Mouse (Mus musculus) liver, embryonic 12.5 days (tissue): ENCODE measurements around the gene Chsy1. TPM values are rescaled to one million over a fixed set of nuclear protein-coding genes. Genes with fewer than 3 reads are reported as not detected.
"Not testable (repeated sequence)": the region's sequence is repeated elsewhere in the genome, so short reads cannot be mapped to it uniquely, and the experiment has no call there.

Experiments used
- ATAC-seq: fragments of 200-750 bp; cut with Nextera tagmentation; 2 replicates; pipeline ENCODE4 v1.8.0; 2017; ENCODE audit warnings: moderate number of reproducible peaks, mild to moderate bottlenecking, moderate library complexity
- H3K27ac ChIP-seq: fragments of 300-500 bp; sonication (generic); 2 replicates; pipeline ENCODE4 v1.5.1; 2016; ENCODE audit warnings: mild to moderate bottlenecking
- H3K27me3 ChIP-seq: fragments of 300-500 bp; sonication (generic); replicated peaks from 2 replicates; pipeline ENCODE4 v1.6.1; 2016; ENCODE audit warnings: mild to moderate bottlenecking, moderate library complexity
- H3K36me3 ChIP-seq: fragments of 300-500 bp; sonication (generic); 2 replicates; pipeline ENCODE4 v1.6.1; 2016; ENCODE audit warnings: mild to moderate bottlenecking, moderate library complexity
- H3K4me1 ChIP-seq: fragments of 300-500 bp; sonication (generic); 2 replicates; pipeline ENCODE4 v1.6.1; 2016
- H3K4me2 ChIP-seq: fragments of 300-500 bp; sonication (generic); 2 replicates; pipeline ENCODE4 v1.6.1; 2016; ENCODE audit warnings: mild to moderate bottlenecking, moderate library complexity
- H3K4me3 ChIP-seq: fragments of 300-500 bp; sonication (generic); 2 replicates; pipeline ENCODE4 v1.5.1; 2016; ENCODE audit warnings: mild to moderate bottlenecking, moderate library complexity
- H3K9ac ChIP-seq: fragments of 300-500 bp; sonication (generic); 2 replicates; pipeline ENCODE4 v1.6.1; 2016; ENCODE audit warnings: mild to moderate bottlenecking, moderate library complexity
- H3K9me3 ChIP-seq: fragments of 300-500 bp; sonication (generic); replicated peaks from 2 replicates; pipeline ENCODE4 v1.6.1; 2016; ENCODE audit warnings: mild to moderate bottlenecking, moderate library complexity
- WGBS: fragments of 180-500 bp; shearing (Covaris S2); methylation state at CpG from one replicate; pipeline ENCODE4 v1.1.7; 2016; ENCODE audit not compliant: insufficient replicate concordance; 5-methylcytosine and 5-hydroxymethylcytosine counted together
- polyA plus RNA-seq: library from polyadenylated mRNA; unstranded; fragments of >200 nt; fragmentation: Nextera tagmentation; extraction: Ambion mirVana; gene quantifications from 2 replicates; pipeline ENCODE4 v1.2.1, GENCODE M21; 2016

Chsy1 gene
- polyA plus RNA-seq, 1 experiment from 2014 or later, result 12.0 TPM

DNA sequence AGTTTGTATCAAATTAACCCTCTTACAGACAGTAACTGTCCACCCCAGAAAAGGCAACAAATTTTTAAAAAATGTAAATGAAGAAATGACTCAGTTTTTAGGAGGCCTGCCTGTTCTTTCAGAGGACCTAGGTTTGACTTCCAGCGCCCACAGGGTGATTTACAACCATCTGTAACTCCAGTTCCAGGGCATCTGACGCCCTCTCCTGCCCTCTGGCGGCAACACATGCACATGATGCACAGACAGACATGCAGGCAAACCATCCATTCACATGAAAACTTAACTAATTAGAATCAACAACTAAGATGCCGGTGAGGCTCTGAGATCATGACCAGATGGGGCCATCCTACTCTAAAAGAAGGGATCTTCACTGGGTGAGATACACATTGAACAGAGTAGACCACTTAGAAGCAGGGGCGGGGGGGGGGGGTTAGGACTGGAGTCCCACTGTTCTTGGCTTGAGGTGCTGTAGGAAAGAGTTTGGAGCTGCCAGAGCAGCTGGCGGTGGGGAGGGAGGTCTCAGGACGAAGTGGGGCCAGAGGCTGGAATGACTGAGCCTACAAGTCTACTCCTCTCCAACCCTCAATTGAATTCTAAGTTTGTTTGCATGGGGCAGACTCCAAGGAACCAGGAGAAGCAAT lies 72.9 kb downstream of the Chsy1 start:
- Histone ChIP-seq H3K27ac (no peak overlapping the region), H3K4me1 (peaks cover 60% of the 10 kb centered on the region), H3K4me3 (no peak overlapping the region), H3K9ac (no peak overlapping the region), H3K9me3 (no peaks in the 10 kb centered on the region; the same call in 1 of the 2 replicates), H3K27me3 (no peaks in the 10 kb centered on the region), H3K36me3 (no peaks in the 10 kb centered on the region), H3K4me2 (no peak overlapping the region)
- ATAC-seq, result no peak
- 79% methylated on average over 7 of the region's 7 CpGs for WGBS

DNA sequence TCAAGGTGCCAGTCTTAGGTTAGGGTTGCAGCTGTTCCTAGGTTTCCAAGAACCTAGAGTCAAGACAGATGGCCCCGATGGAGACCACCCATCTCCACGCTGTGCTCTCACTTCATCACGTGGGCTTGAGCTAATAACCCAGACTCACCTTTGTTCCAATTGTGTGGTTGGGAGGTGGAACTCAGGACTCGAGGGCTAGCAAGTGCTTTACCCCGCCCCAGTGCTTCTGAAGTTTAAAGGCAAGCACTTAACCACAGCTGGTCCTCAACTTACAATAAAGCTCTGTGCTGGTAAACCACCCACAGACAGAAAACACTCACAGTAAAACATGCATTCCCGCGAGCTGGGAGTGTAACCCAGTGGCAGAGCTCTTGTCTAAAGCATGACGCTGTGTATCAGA lies 74.1 kb downstream of the Chsy1 start:
- Histone ChIP-seq H3K36me3 (no peaks in the 10 kb centered on the region), H3K27ac (no peak overlapping the region), H3K4me3 (no peak overlapping the region), H3K4me2 (no peak overlapping the region), H3K4me1 (peaks cover 61% of the 10 kb centered on the region), H3K9me3 (no peaks in the 10 kb centered on the region; the same call in 1 of the 2 replicates), H3K9ac (no peak overlapping the region), H3K27me3 (no peaks in the 10 kb centered on the region)
- no peak for ATAC-seq
- WGBS, result 75% methylated on average over 8 of the region's 8 CpGs

DNA sequence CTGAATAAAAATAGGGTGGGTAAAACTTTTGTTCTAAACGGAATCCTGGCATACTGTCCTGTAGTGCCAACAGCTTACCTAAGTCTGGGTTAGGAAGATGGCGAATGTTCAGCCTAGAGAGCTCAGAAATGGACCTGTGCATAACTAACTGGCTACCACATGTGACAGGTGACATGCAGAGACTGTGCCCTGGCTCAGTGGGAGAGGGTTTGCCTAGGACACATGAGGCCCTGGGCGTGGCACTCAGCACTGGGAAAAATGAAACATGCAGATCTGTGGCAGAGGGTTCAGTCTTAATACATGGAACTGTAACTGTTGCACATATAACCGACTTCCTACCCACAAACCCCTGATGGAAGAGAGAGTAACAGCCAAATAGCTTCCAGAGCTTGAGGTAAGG lies 74.7 kb downstream of the Chsy1 start:
- no peaks in the 10 kb centered on the region for H3K36me3 ChIP-seq
- H3K4me3 ChIP-seq, result no peak overlapping the region
- no peak overlapping the region for H3K27ac ChIP-seq
- peaks cover 61% of the 10 kb centered on the region for H3K4me1 ChIP-seq
- no peaks in the 10 kb centered on the region for H3K27me3 ChIP-seq
- no peak overlapping the region for H3K4me2 ChIP-seq
- WGBS, result 72% methylated on average over 4 of the region's 4 CpGs
- ATAC-seq, result no peak
- no peak overlapping the region for H3K9ac ChIP-seq
- no peaks in the 10 kb centered on the region; the same call in 1 of the 2 replicates for H3K9me3 ChIP-seq

GRCm38 (mm10) chr7:66185370-66185769 lies 76.1 kb downstream of the Chsy1 start:
- Histone ChIP-seq H3K9ac (no peak overlapping the region), H3K27me3 (no peaks in the 10 kb centered on the region), H3K4me3 (no peak overlapping the region), H3K27ac (no peak overlapping the region), H3K4me1 (peaks cover 61% of the 10 kb centered on the region), H3K4me2 (no peak overlapping the region), H3K36me3 (no peaks in the 10 kb centered on the region), H3K9me3 (no peaks in the 10 kb centered on the region; the same call in 1 of the 2 replicates)
- ATAC-seq, result no peak
- 82% methylated on average over 5 of the region's 5 CpGs for WGBS

DNA sequence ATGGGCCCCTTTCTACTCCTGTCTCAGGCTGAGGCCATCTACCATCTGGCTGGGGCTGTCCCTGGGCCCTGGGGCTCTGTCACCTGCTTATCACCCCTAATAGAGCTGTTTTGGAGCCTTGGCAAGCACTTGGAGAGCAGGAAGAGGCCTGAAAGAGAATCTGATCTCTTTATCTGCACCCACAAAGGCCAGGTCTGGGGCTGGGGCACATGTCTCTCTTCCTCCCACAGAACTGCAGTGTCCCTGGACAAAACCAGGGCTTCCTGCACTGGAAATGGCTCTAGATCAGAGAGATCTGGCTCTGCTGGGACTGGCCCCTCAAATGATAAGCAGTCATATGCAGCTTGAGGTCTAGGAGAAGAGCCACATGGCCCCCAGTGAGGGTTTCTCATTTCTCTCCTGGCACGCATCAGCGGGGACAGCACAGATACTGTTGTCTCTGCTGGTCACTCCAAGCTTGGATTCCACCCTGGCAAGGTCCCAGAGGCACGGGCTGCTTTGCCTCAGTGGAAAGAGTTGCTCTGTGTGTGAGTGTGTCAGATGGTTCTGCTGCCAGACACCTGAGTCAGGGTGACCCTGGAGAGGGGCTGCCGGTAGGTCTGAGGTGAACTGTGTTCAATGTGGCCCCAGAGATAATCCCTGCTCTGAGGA lies 78.4 kb downstream of the Chsy1 start:
- 17% methylated on average over 4 of the region's 4 CpGs for WGBS
- H3K4me1 ChIP-seq, result peaks cover 78% of the 10 kb centered on the region
- ATAC-seq, result peak; percentile 90
- peak overlapping the region; percentile 78 for H3K27ac ChIP-seq
- H3K27me3 ChIP-seq, result no peaks in the 10 kb centered on the region
- H3K4me3 ChIP-seq, result no peak overlapping the region
- no peaks in the 10 kb centered on the region for H3K36me3 ChIP-seq
- H3K9me3 ChIP-seq, result no peaks in the 10 kb centered on the region
- H3K9ac ChIP-seq, result peak overlapping the region; percentile 65
- H3K4me2 ChIP-seq, result peak overlapping the region; percentile 27

DNA sequence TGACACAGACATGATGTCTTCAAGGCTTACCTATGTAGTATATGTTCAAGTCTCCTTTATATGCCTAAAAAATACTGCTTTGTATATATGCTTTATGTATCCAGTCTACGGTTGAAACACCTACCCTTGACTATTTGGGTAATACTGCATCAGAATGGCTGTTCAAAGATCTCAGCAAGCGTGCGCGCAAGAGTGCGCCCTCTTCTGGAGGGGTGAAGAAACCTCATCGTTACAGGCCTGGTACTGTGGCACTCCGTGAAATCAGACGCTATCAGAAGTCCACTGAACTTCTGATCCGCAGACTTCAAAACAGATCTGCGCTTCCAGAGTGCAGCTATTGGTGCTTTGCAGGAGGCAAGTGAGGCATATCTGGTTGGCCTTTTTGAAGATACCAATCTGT lies 81.1 kb downstream of the Chsy1 start:
- H3K27ac ChIP-seq, H3K4me2 ChIP-seq, H3K36me3 ChIP-seq, ATAC-seq, H3K4me3 ChIP-seq, H3K27me3 ChIP-seq, H3K9me3 ChIP-seq, H3K9ac ChIP-seq: not testable (repeated sequence)
- H3K4me1 ChIP-seq, result peaks cover 88% of the 10 kb centered on the region
- 74% methylated on average over 10 of the region's 10 CpGs for WGBS

- Histone ChIP-seq H3K9me3 (no peaks in the 10 kb centered on the region), H3K36me3 (no peaks in the 10 kb centered on the region), H3K4me3 (no peak overlapping the region), H3K4me2 (no peak overlapping the region), H3K9ac (peak overlapping the region; percentile 60), H3K27ac (peak overlapping the region; percentile 100), H3K4me1 (peaks cover 90% of the 10 kb centered on the region), H3K27me3 (no peaks in the 10 kb centered on the region)
- 62% methylated on average over 3 of the region's 3 CpGs for WGBS
- ATAC-seq, result no peak
Observed at GRCm38 (mm10) chr7:66194511-66194910, 85.2 kb downstream of the Chsy1 start.

DNA sequence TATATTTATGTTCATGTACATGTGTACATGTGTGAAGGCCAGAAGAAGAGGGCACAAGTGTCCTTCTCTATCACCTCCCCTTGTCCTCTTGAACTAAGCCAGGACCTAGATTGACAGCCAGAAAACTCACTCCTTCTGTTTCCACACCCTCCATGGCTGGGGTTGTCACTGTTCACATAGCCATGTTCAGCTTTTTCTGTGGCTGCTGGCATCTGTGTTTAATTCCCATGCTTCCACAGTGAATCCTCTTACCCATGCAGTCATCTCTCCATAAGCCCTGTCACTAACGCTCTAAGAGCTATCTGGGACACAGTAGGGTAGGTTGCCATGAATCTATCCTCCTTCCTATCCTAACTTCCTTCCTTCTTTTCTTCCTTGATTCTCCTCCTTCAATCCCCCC lies 86.6 kb downstream of the Chsy1 start:
- Histone ChIP-seq H3K4me3 (no peak overlapping the region), H3K9me3 (no peaks in the 10 kb centered on the region), H3K36me3 (no peaks in the 10 kb centered on the region), H3K9ac (peak overlapping the region; percentile 60), H3K27me3 (no peaks in the 10 kb centered on the region), H3K4me2 (peak overlapping the region; percentile 63), H3K27ac (peak overlapping the region; percentile 100), H3K4me1 (peaks cover 94% of the 10 kb centered on the region)
- WGBS, result 31% methylated on average over 1 of the region's 1 CpGs
- ATAC-seq, result no peak

DNA sequence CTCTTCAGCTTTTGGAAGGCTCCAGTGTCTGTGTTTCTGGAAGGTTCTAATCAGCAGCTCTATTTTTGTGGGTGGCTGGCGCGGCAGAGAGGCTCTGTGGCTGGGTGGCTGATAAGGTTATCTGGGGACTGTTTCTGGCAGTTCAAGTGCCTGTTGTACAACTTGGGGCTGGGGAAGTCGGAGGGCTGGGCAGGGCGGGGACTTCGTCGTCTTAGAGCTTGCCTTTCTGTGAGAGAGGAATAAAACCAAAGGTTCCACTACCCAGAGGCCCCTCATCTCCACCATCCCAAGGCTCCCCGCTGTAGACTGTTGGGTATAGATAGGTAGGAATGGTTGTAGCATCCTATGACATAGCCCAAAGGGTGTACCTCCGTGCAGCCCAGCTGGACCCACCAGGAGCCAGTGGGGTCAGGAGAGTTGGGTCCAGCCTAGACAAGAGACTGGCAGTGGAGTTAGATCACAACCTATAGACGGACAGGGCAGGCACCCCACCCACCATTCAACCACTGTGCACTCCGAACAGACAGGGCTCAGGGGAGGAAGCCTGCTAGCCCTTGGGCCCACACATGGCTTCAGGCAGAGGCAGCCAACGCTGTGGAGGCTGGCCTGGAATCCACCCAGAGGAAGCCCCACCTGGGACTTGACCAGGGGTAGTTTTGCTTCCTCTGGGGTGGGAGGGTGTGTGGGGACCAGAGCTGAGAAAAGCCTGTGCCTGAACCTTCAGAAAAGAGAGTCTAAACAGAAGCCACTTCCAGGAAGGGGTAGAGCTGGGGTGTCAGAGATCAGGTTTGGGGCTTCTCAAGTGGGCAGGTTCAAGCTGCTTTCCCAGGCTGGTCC lies 87.5 kb downstream of the Chsy1 start:
- Histone ChIP-seq H3K4me3 (peak overlapping the region; percentile 20), H3K9me3 (no peaks in the 10 kb centered on the region), H3K36me3 (no peaks in the 10 kb centered on the region), H3K4me1 (peaks cover 99% of the 10 kb centered on the region), H3K27ac (peak overlapping the region; percentile 100), H3K9ac (peak overlapping the region; percentile 72), H3K4me2 (peak overlapping the region; percentile 63), H3K27me3 (no peaks in the 10 kb centered on the region)
- 11% methylated on average over 11 of the region's 11 CpGs for WGBS
- peak; percentile 90 for ATAC-seq

- H3K4me1 ChIP-seq, result peaks cover 83% of the 10 kb centered on the region
Observed at GRCm38 (mm10) chr7:66198416-66198815, 89.1 kb downstream of the Chsy1 start.

GRCm38 (mm10) chr7:66199391-66199831 lies 90.1 kb downstream of the Chsy1 start:
- peak; percentile 42 for ATAC-seq
- H3K4me1 ChIP-seq, result peaks cover 73% of the 10 kb centered on the region
- 56% methylated on average over 5 of the region's 5 CpGs for WGBS
- peak overlapping the region; percentile 85 for H3K27ac ChIP-seq
- peak overlapping the region; percentile 33 for H3K4me2 ChIP-seq
- no peaks in the 10 kb centered on the region for H3K9me3 ChIP-seq
- H3K9ac ChIP-seq, result peak overlapping the region; percentile 64
- no peaks in the 10 kb centered on the region for H3K36me3 ChIP-seq
- H3K4me3 ChIP-seq, result no peak overlapping the region
- no peaks in the 10 kb centered on the region for H3K27me3 ChIP-seq

More at GRCm38 (mm10) chr7:66198416-66198815, 89.1 kb downstream of the Chsy1 start:
- Histone ChIP-seq H3K36me3 (no peaks in the 10 kb centered on the region), H3K27ac (peak overlapping the region; percentile 85), H3K27me3 (no peaks in the 10 kb centered on the region), H3K4me3 (no peak overlapping the region), H3K4me2 (peak overlapping the region; percentile 33), H3K9ac (peak overlapping the region; percentile 64; the same call in 1 of the 2 replicates), H3K9me3 (no peaks in the 10 kb centered on the region)
- ATAC-seq, result no peak
- WGBS, result 81% methylated on average over 10 of the region's 10 CpGs

DNA sequence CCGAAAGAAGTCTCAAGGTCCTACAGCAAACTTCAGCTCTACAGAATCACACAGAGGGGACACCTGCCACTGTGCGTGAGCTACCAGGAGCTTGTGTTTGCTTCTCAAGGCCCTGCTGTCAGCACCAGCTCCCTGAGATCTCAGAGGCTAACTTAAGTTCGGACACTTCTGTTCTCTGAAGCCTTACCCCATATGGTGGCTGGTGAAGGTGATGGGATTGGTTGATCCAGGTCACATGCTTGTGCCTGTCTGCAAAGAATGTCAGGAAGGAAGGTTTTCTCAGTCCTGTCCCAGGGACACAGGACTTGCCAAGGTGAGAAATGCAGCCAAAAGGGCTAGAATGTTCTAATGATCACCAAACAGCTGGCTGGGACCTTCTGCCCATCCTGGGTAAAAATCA lies 91.1 kb downstream of the Chsy1 start:
- Histone ChIP-seq H3K27ac (peak overlapping the region; percentile 85), H3K36me3 (no peaks in the 10 kb centered on the region), H3K4me2 (no peak overlapping the region), H3K9ac (peak overlapping the region; percentile 43; the same call in 1 of the 2 replicates), H3K9me3 (no peaks in the 10 kb centered on the region), H3K4me3 (no peak overlapping the region), H3K4me1 (peaks cover 63% of the 10 kb centered on the region), H3K27me3 (no peaks in the 10 kb centered on the region)
- WGBS, result 80% methylated on average over 3 of the region's 3 CpGs
- ATAC-seq, result no peak
